Mouse (Mus musculus) colon, adult 2 months (tissue): ENCODE data around the gene Chchd3. TPM values are rescaled to one million over a fixed set of nuclear protein-coding genes. Genes with fewer than 3 reads are reported as not detected.

ENCODE experiments used
- polyA plus RNA-seq: library from polyadenylated mRNA; depleted of rRNA; stranded (reverse); fragments of >200 nt; gene quantifications from 2 replicates; pipeline ENCODE4 v1.2.3, GENCODE M21; 2012; rRNA removed

The Chchd3 gene
- 105 and 115 TPM in 2 replicates for polyA plus RNA-seq

DNA sequence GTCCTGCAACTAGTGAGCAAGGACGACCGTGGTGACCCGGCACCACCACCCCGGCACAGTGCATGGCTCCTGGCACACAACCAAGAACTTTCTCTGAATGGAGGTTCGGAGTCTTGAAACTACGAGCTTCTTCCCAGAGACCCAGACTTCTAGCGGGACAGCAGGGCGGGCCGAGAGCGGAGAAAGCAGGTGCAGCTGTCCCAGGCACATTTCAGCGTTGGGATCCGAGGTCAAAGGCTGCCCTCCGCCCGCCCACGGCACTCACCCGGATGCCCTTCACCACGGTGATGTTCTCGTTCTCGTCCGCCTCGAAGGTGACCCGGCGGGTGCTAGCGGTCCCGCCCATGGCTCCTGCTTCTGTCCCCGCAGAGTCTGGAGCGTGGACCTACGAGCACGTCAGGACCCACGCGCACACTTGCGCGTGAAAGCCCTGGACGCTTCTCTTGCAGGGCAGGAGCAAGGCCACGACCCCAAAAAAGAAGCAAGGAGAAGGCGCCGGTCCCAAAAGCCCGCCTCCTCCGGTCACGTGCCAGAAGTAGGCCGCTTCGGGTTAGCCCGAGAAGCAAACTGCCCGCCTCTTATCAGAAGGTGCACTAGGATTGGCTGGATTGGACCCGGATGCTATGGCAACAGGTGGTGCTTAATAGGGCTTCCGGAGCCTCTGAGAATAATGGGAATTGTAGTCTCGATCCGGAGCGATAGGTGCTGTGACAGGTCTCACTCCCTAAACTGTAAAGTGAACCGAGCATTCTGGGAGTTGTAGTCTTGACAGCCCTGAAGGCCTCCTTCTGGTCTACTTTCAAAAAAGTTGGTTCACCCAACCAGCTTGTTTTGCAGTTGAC is at the start of gene Chchd3:
TSS of gene Chchd3 (minus strand) at position 526 of the 842 bp plus-strand sequence.

Other genes starting within 250 kb of the Chchd3 start
- gene Exoc4, start 188.8 kb upstream of the Chchd3 start, polyA plus RNA-seq = 3.9 and 5.8 TPM in 2 replicates